ENCODE assay signal across 28 mouse cellular contexts in the genomic region with DNA sequence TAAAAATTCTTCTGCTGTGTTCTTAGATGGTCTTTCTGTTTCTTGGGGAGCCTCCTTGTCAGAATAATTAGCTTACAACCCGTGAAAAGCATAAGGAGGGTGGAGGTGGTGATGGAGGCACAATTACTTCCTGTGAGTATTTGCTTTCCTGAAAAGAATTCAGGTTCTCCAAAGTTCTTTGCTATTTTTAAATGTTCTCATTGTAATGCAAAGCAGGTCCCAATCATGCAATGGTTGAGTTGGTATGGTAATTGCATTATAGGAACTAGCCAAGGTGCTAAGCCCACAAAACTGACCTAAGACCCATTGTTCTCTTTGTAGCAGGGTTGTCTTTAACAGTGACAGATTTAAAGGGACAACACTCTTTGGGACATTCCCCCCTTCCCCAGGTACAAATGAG.
DNase-seq lines count a peak whose midpoint lies in the region; ATAC-seq and TF ChIP-seq lines count a peak whose summit lies in the region.
"Had no signal": no experiment of that assay in that cellular context is flagged by ENCODE, and none has a peak within 500 bp of the region (broad histone marks: within the 10 kb centered on the region; RNA-seq: fewer than 3 reads in every experiment).

No protein-coding gene starts in this region.

- DNase-seq in ES-CJ7 (ENCODE audit: low read depth, low spot score) (peak; percentile 50), ES-E14 (ENCODE audit: low read depth, low spot score) (peak; percentile 19)
- peak; percentile 68 for DNase-seq in brain, embryonic 14.5 days (ENCODE audit: low read depth)
- no peak for DNase-seq in layer of hippocampus, postnatal 36 days
- DNase-seq in midbrain, embryonic 14.5 days: no peak
- DNase-seq: adrenal gland, postnatal 10 days; adrenal gland, postnatal 36 days; cerebellum, adult 11 months; cerebellum, adult 2 months; cerebellum, adult 9-11 months; cerebellum, postnatal 36 days; gastrocnemius, adult 2 months; gastrocnemius, postnatal 14 days; heart, adult 11 months; kidney, adult 2 months had no signal

- 5% methylated on average over 1 of the region's 1 CpGs for WGBS in forebrain, embryonic 12.5 days
- 0% methylated on average over 1 of the region's 1 CpGs for WGBS in forebrain, embryonic 16.5 days
- 5% methylated on average over 1 of the region's 1 CpGs for WGBS in midbrain, embryonic 14.5 days

- TF ChIP-seq CTCF in brain, embryonic 14.5 days (IDR thresholded peaks at IDR 0.05; ENCODE audit: borderline replicate concordance, extremely low read depth, insufficient read depth, insufficient read length): no peak

- H3K4me1 ChIP-seq in forebrain, embryonic 12.5 days: no peaks in the 10 kb centered on the region
- H3K4me1 ChIP-seq in forebrain, embryonic 16.5 days (replicated peaks; ENCODE audit: control insufficient read depth, insufficient read depth, low read length): no peaks in the 10 kb centered on the region
- H3K4me1 ChIP-seq in ES-E14 (ENCODE audit: control insufficient read depth in 2 of 2, insufficient read depth in 2 of 2, low read length in 2 of 2, poor library complexity in 1 of 2): no peaks in the 10 kb centered on the region; a peak in 1 of 4 replicates
- H3K4me1 ChIP-seq in midbrain, embryonic 14.5 days (ENCODE audit: control insufficient read depth, insufficient read depth, low read length): no peaks in the 10 kb centered on the region
- H3K4me1 ChIP-seq: embryonic facial prominence, embryonic 12.5 days; embryonic facial prominence, embryonic 15.5 days; hindbrain, embryonic 12.5 days; hindbrain, embryonic 15.5 days had no signal

- no peak overlapping the region for H3K9ac ChIP-seq in forebrain, embryonic 12.5 days
- H3K9ac ChIP-seq in forebrain, embryonic 16.5 days (replicated peaks; ENCODE audit: low read depth, low read length): no peak overlapping the region
- no peak overlapping the region for H3K9ac ChIP-seq in ES-E14 (ENCODE audit: insufficient read depth, low read depth, low read length, poor library complexity, severe bottlenecking)
- H3K9ac ChIP-seq in midbrain, embryonic 14.5 days (replicated peaks; ENCODE audit: low read length): no peak overlapping the region
- H3K9ac ChIP-seq: embryonic facial prominence, embryonic 12.5 days; embryonic facial prominence, embryonic 15.5 days; hindbrain, embryonic 12.5 days; hindbrain, embryonic 15.5 days had no signal

- in situ Hi-C loops in ES-E14 (cut with MboI; ENCODE audit: low sequenced_read_pairs in 2 of 2, unreplicated experiment in 2 of 2): no loop called here

- H3K9me3 ChIP-seq in forebrain, embryonic 12.5 days: no peaks in the 10 kb centered on the region
- H3K9me3 ChIP-seq in forebrain, embryonic 16.5 days (ENCODE audit: control insufficient read depth, low read length): 0 out of 2 replicates have a peak, but pooled peaks cover 4% of the 10 kb centered on the region
- no peaks in the 10 kb centered on the region for H3K9me3 ChIP-seq in ES-E14 (ENCODE audit: control insufficient read depth, insufficient read depth, low read depth, low read length)
- H3K9me3 ChIP-seq in midbrain, embryonic 14.5 days (ENCODE audit: control insufficient read depth, low read length): no peaks in the 10 kb centered on the region
- H3K9me3 ChIP-seq: embryonic facial prominence, embryonic 12.5 days; embryonic facial prominence, embryonic 15.5 days; G1E; hindbrain, embryonic 12.5 days; hindbrain, embryonic 15.5 days had no signal

- ATAC-seq in forebrain, embryonic 12.5 days (ENCODE audit: low FRiP score): peak; percentile 74; the same call in 1 of the 2 replicates
- no peak for ATAC-seq in forebrain, embryonic 16.5 days
- no peak for ATAC-seq in erythroblast, adult 5-6 weeks (replicated peaks; ENCODE audit: low FRiP score, poor library complexity, severe bottlenecking)
- no peak for ATAC-seq in midbrain, embryonic 14.5 days (ENCODE audit: low FRiP score, low TSS enrichment)
- ATAC-seq: CD4-positive, CD25-positive, alpha-beta regulatory T cell, adult 4 months; intestine, postnatal 0 days; Patski had no signal

- H3K27ac ChIP-seq in forebrain, embryonic 12.5 days: no peak overlapping the region
- H3K27ac ChIP-seq in forebrain, embryonic 16.5 days (ENCODE audit: low read length): no peak overlapping the region
- no peak overlapping the region for H3K27ac ChIP-seq in ES-E14 (ENCODE audit: insufficient read depth, low read depth, low read length, poor library complexity, severe bottlenecking)
- H3K27ac ChIP-seq in midbrain, embryonic 14.5 days (replicated peaks; ENCODE audit: low read depth, low read length): no peak overlapping the region
- H3K27ac ChIP-seq: embryonic facial prominence, embryonic 12.5 days; embryonic facial prominence, embryonic 15.5 days; gastrocnemius, adult 2 months; hindbrain, embryonic 12.5 days; hindbrain, embryonic 15.5 days had no signal

- no peak overlapping the region for H3K4me2 ChIP-seq in forebrain, embryonic 12.5 days
- H3K4me2 ChIP-seq in forebrain, embryonic 16.5 days (ENCODE audit: low read length): no peak overlapping the region
- no peak overlapping the region for H3K4me2 ChIP-seq in midbrain, embryonic 14.5 days (ENCODE audit: low read length)
- H3K4me2 ChIP-seq: embryonic facial prominence, embryonic 12.5 days; embryonic facial prominence, embryonic 15.5 days; heart, embryonic 11.5 days; hindbrain, embryonic 12.5 days; hindbrain, embryonic 15.5 days had no signal

- H3K27me3 ChIP-seq in forebrain, embryonic 12.5 days: no peaks in the 10 kb centered on the region
- no peaks in the 10 kb centered on the region for H3K27me3 ChIP-seq in forebrain, embryonic 16.5 days (replicated peaks; ENCODE audit: control insufficient read depth, insufficient read depth, low read length)
- H3K27me3 ChIP-seq in midbrain, embryonic 14.5 days (ENCODE audit: control insufficient read depth, insufficient read depth, low read length): no peaks in the 10 kb centered on the region
- H3K27me3 ChIP-seq: embryonic facial prominence, embryonic 12.5 days; embryonic facial prominence, embryonic 15.5 days; hindbrain, embryonic 12.5 days; hindbrain, embryonic 15.5 days had no signal

- no peak overlapping the region for H3K4me3 ChIP-seq in forebrain, embryonic 12.5 days (replicated peaks)
- no peak overlapping the region for H3K4me3 ChIP-seq in forebrain, embryonic 16.5 days (replicated peaks; ENCODE audit: low read length)
- no peak overlapping the region for H3K4me3 ChIP-seq in ES-E14 (ENCODE audit: insufficient read depth in 1 of 2, low read depth in 1 of 2, low read length in 2 of 2, poor library complexity in 1 of 2, severe bottlenecking in 1 of 2)
- no peak overlapping the region for H3K4me3 ChIP-seq in midbrain, embryonic 14.5 days (replicated peaks; ENCODE audit: low read depth, low read length)
- H3K4me3 ChIP-seq: embryonic facial prominence, embryonic 12.5 days; embryonic facial prominence, embryonic 15.5 days; erythroblast, embryonic 14.5 days; gastrocnemius, adult 2 months; hindbrain, embryonic 12.5 days; hindbrain, embryonic 15.5 days had no signal

- H3K36me3 ChIP-seq in forebrain, embryonic 12.5 days (replicated peaks): no peaks in the 10 kb centered on the region
- no peaks in the 10 kb centered on the region for H3K36me3 ChIP-seq in forebrain, embryonic 16.5 days (ENCODE audit: control insufficient read depth, insufficient read depth)
- no peaks in the 10 kb centered on the region; the same call in 1 of the 2 replicates for H3K36me3 ChIP-seq in ES-E14 (ENCODE audit: control insufficient read depth, insufficient read depth, low read length, poor library complexity, severe bottlenecking)
- H3K36me3 ChIP-seq in midbrain, embryonic 14.5 days (ENCODE audit: control insufficient read depth, insufficient read depth, low read length): no peaks in the 10 kb centered on the region
- H3K36me3 ChIP-seq: embryonic facial prominence, embryonic 12.5 days; embryonic facial prominence, embryonic 15.5 days; G1E; hindbrain, embryonic 12.5 days; hindbrain, embryonic 15.5 days had no signal

- no peak for TF ChIP-seq POLR2A in brain, embryonic 14.5 days (IDR thresholded peaks at IDR 0.05; ENCODE audit: borderline replicate concordance, extremely low read depth, insufficient read depth, insufficient read length, poor library complexity, severe bottlenecking)

TF ChIP-seq in ES-E14, 5 proteins besides CTCF, POLR2A, EP300 and RAD21:
- TF ChIP-seq HCFC1 (IDR thresholded peaks at IDR 0.05; ENCODE audit: borderline replicate concordance, insufficient read depth, low read length): no peak
- no peak for TF ChIP-seq ZC3H11A (IDR thresholded peaks at IDR 0.05; ENCODE audit: borderline replicate concordance, low read depth, low read length)
- TF ChIP-seq CHD2 (IDR thresholded peaks at IDR 0.05; ENCODE audit: low read depth, low read length): no peak
- no peak for TF ChIP-seq ZNF384 (IDR thresholded peaks at IDR 0.05; ENCODE audit: low read depth, low read length)
- TF ChIP-seq MAFK (IDR thresholded peaks at IDR 0.05; ENCODE audit: insufficient read depth, low read depth, low read length): no peak
TF ChIP-seq in ES-E14: peak in this region for 0.

Comparison
In these comparisons a context has a peak if more than half of its experiments do, and no peak if none do; other contexts are left out.
1. DNase-seq: peak in ES-CJ7 (single experiment), ES-E14 (single experiment) and brain, embryonic 14.5 days (single experiment); none in layer of hippocampus, postnatal 36 days (0 of 2) and midbrain, embryonic 14.5 days (single experiment).